Mouse (Mus musculus) midbrain, embryonic 15.5 days (tissue): ENCODE results near the gene Dcaf10. TPM values are rescaled to one million over a fixed set of nuclear protein-coding genes. Genes with fewer than 3 reads are reported as not detected.

Experiments
- microRNA-seq: library from miRNA; unstranded; fragments of <30 nt; microRNA quantifications from one replicate; pipeline ENCODE4, GENCODE M21; 2016
- polyA plus RNA-seq: library from polyadenylated mRNA; unstranded; fragments of >200 nt; fragmentation: Nextera tagmentation; extraction: Ambion mirVana; gene quantifications from 2 replicates; pipeline ENCODE4 v1.2.1, GENCODE M21; 2015

Gene Dcaf10
- polyA plus RNA-seq, 1 experiment from 2014 or later, result 8.4 TPM

Small RNAs within 50 kb of the gene (microRNA-seq; reads per million reads assigned to microRNA genes)
- not detected for gene Gm25692

Other genes starting within 250 kb of the Dcaf10 start
- 138 and 149 TPM in 2 replicates for gene Tomm5, start 234.0 kb upstream of the Dcaf10 start, polyA plus RNA-seq
- gene Frmpd1, start 157.2 kb upstream of the Dcaf10 start, polyA plus RNA-seq, result 1.4 and 1.5 TPM in 2 replicates
- 24.1 and 24.2 TPM in 2 replicates for gene Trmt10b, start 45.0 kb upstream of the Dcaf10 start, polyA plus RNA-seq
- gene Exosc3, start 631 bp downstream of the Dcaf10 start, polyA plus RNA-seq, result 30.1 and 34.9 TPM in 2 replicates
- gene Slc25a51, start 66.7 kb downstream of the Dcaf10 start, polyA plus RNA-seq, result 72.1 and 77.6 TPM in 2 replicates
- 6.3 and 6.7 TPM in 2 replicates for gene Shb, start 190.4 kb downstream of the Dcaf10 start, polyA plus RNA-seq